In the genomic region with DNA sequence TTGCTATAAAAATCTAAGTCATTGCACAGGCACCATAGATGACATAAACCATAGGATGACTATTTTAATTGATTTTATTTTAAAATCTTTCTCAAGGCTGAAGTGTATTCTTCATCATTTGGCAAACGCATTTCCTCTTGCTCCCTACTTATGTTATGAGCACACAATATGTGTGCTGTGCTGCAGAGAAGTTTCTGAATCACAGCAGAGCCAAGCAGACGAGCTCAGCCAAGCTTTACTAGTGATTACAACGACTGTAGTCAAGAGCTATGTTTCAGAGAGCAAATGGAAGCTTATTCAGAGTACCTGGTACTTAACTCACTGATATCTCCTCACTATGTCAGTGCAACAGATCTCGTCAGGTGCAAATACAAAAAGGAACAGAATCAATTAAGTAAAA, we compare ENCODE assay signal across 22 mouse cellular contexts.
"Had no signal": no experiment of that assay in that cellular context is flagged by ENCODE, and none has a peak within 500 bp of the region (broad histone marks: within the 10 kb centered on the region; RNA-seq: fewer than 3 reads in every experiment).

No protein-coding gene starts in this region.

- ATAC-seq: hindbrain, embryonic 16.5 days; hindbrain, postnatal 0 days; inflammation-experienced regulatory T-cells, adult 6 months; intestine, embryonic 15.5 days; intestine, embryonic 16.5 days; intestine, postnatal 0 days had no signal

- DNase-seq: heart, postnatal 10 days; heart, postnatal 14 days; heart, postnatal 36 days; heart, postnatal 4 days; kidney, adult 11 months; kidney, adult 18-20 months; kidney, adult 2 months; kidney, adult 8-10 months; kidney, adult 9 months; kidney, postnatal 10 days; kidney, postnatal 14 days; kidney, postnatal 25 days; kidney, postnatal 36 days; kidney, postnatal 4 days; layer of hippocampus, adult 9-11 months; layer of hippocampus, postnatal 36 days had no signal
